Mouse (Mus musculus) midbrain, embryonic 14.5 days (tissue): ENCODE measurements around the gene Tasp1. TPM values are rescaled to one million over a fixed set of nuclear protein-coding genes. Genes with fewer than 3 reads are reported as not detected.
"Not testable (repeated sequence)": the region's sequence is repeated elsewhere in the genome, so short reads cannot be mapped to it uniquely, and the experiment has no call there.

Experiments
- ATAC-seq: fragments of 200-750 bp; cut with Nextera tagmentation; 2 replicates; pipeline ENCODE4 v1.8.0; 2017; ENCODE audit warnings: moderate number of reproducible peaks, moderate library complexity; ENCODE audit not compliant: low FRiP score, low TSS enrichment
- DNase-seq: peaks from one replicate; pipeline ENCODE4 v3.0.0-alpha.2; 2015
- H3K27ac ChIP-seq: fragments of 300-500 bp; sonication (generic); replicated peaks from 2 replicates; pipeline ENCODE4 v1.5.1; 2014; ENCODE audit warnings: mild to moderate bottlenecking, low read depth, low read length, moderate library complexity
- H3K27me3 ChIP-seq: fragments of 300-500 bp; sonication (generic); 2 replicates; pipeline ENCODE4 v1.6.1; 2014; ENCODE audit warnings: low read length, control low read depth, mixed read lengths; ENCODE audit not compliant: control insufficient read depth, insufficient read depth
- H3K36me3 ChIP-seq: fragments of 300-500 bp; sonication (generic); 2 replicates; pipeline ENCODE4 v1.6.1; 2014; ENCODE audit warnings: low read length, control low read depth; ENCODE audit not compliant: control insufficient read depth, insufficient read depth
- H3K4me1 ChIP-seq: fragments of 300-500 bp; sonication (generic); 2 replicates; pipeline ENCODE4 v1.6.1; 2014; ENCODE audit warnings: mild to moderate bottlenecking, antibody characterized with exemption, low read length, control low read depth; ENCODE audit not compliant: control insufficient read depth, insufficient read depth
- H3K4me2 ChIP-seq: fragments of 300-500 bp; sonication (generic); 2 replicates; pipeline ENCODE4 v1.6.1; 2014; ENCODE audit warnings: mild to moderate bottlenecking, low read length, moderate library complexity
- H3K4me3 ChIP-seq: fragments of 300-500 bp; sonication (generic); replicated peaks from 2 replicates; pipeline ENCODE4 v1.5.1; 2014; ENCODE audit warnings: low read depth, low read length
- H3K9ac ChIP-seq: fragments of 300-500 bp; sonication (generic); replicated peaks from 2 replicates; pipeline ENCODE4 v1.6.1; 2014; ENCODE audit warnings: mild to moderate bottlenecking, low read length, moderate library complexity
- H3K9me3 ChIP-seq: fragments of 300-500 bp; sonication (generic); 2 replicates; pipeline ENCODE4 v1.6.1; 2016; ENCODE audit warnings: low read length, control low read depth, mixed read lengths; ENCODE audit not compliant: control insufficient read depth
- WGBS: fragments of 180-500 bp; shearing (Covaris S2); extraction: QIAGEN DNeasy Blood & Tissue Kit; methylation state at CpG from one replicate; pipeline ENCODE4 v1.1.7; 2014; 5-methylcytosine and 5-hydroxymethylcytosine counted together
- polyA plus RNA-seq: library from polyadenylated mRNA; unstranded; fragments of >200 nt; fragmentation: Nextera tagmentation; extraction: Ambion mirVana; gene quantifications from 2 replicates; pipeline ENCODE4 v1.2.1, GENCODE M21; 2014

Gene Tasp1
- polyA plus RNA-seq, 1 experiment from 2014 or later = 19.8 TPM

GRCm38 (mm10) chr2:139934577-139934976 is 132.0 kb downstream of the Tasp1 start:
- H3K4me3 ChIP-seq = no peak overlapping the region
- H3K4me1 ChIP-seq = no peaks in the 10 kb centered on the region
- H3K27me3 ChIP-seq = no peaks in the 10 kb centered on the region
- no peaks in the 10 kb centered on the region for H3K36me3 ChIP-seq
- no peak overlapping the region for H3K27ac ChIP-seq
- WGBS = 90% methylated on average over 10 of the region's 10 CpGs
- H3K9ac ChIP-seq = no peak overlapping the region
- DNase-seq (no peak), ATAC-seq (no peak)
- H3K4me2 ChIP-seq = no peak overlapping the region
- no peaks in the 10 kb centered on the region for H3K9me3 ChIP-seq

GRCm38 (mm10) chr2:139934033-139934572 is 132.5 kb downstream of the Tasp1 start:
- ATAC-seq (no peak), DNase-seq (no peak)
- H3K4me1 ChIP-seq = no peaks in the 10 kb centered on the region

GRCm38 (mm10) chr2:139932211-139932610 is 134.4 kb downstream of the Tasp1 start:
- H3K4me3 ChIP-seq = no peak overlapping the region
- no peaks in the 10 kb centered on the region for H3K27me3 ChIP-seq
- no peak overlapping the region for H3K9ac ChIP-seq
- no peak overlapping the region for H3K27ac ChIP-seq
- ATAC-seq (no peak), DNase-seq (no peak)
- no peaks in the 10 kb centered on the region for H3K36me3 ChIP-seq
- H3K4me1 ChIP-seq = no peaks in the 10 kb centered on the region
- H3K4me2 ChIP-seq = no peak overlapping the region
- 81% methylated on average over 2 of the region's 2 CpGs for WGBS
- H3K9me3 ChIP-seq = no peaks in the 10 kb centered on the region

More at GRCm38 (mm10) chr2:139934033-139934572, 132.5 kb downstream of the Tasp1 start:
- Histone ChIP-seq H3K9me3 (no peaks in the 10 kb centered on the region), H3K4me2 (no peak overlapping the region), H3K4me3 (no peak overlapping the region), H3K27me3 (no peaks in the 10 kb centered on the region), H3K9ac (no peak overlapping the region), H3K36me3 (no peaks in the 10 kb centered on the region), H3K27ac (no peak overlapping the region)
- 96% methylated on average over 4 of the region's 4 CpGs for WGBS

GRCm38 (mm10) chr2:139924937-139925336 is 141.7 kb downstream of the Tasp1 start:
- DNase-seq = no peak

GRCm38 (mm10) chr2:139921395-139921794 is 145.2 kb downstream of the Tasp1 start:
- not testable (repeated sequence) for H3K27me3 ChIP-seq, H3K4me1 ChIP-seq, DNase-seq, H3K27ac ChIP-seq, H3K9ac ChIP-seq, H3K9me3 ChIP-seq, H3K4me3 ChIP-seq, H3K36me3 ChIP-seq, H3K4me2 ChIP-seq, ATAC-seq

More at GRCm38 (mm10) chr2:139924937-139925336, 141.7 kb downstream of the Tasp1 start:
- H3K4me1 ChIP-seq = no peaks in the 10 kb centered on the region
- no peak overlapping the region for H3K9ac ChIP-seq
- H3K4me3 ChIP-seq = no peak overlapping the region
- H3K27ac ChIP-seq = no peak overlapping the region
- no peak for ATAC-seq
- H3K36me3 ChIP-seq = no peaks in the 10 kb centered on the region
- H3K9me3 ChIP-seq = no peaks in the 10 kb centered on the region
- H3K4me2 ChIP-seq = no peak overlapping the region
- no peaks in the 10 kb centered on the region for H3K27me3 ChIP-seq
- 5% methylated on average over 1 of the region's 1 CpGs for WGBS

- WGBS = 91% methylated on average over 2 of the region's 2 CpGs
- ATAC-seq = no peak
- Histone ChIP-seq H3K27me3 (no peaks in the 10 kb centered on the region), H3K36me3 (no peaks in the 10 kb centered on the region), H3K9me3 (no peaks in the 10 kb centered on the region), H3K27ac (no peak overlapping the region), H3K4me2 (no peak overlapping the region), H3K9ac (no peak overlapping the region), H3K4me3 (no peak overlapping the region), H3K4me1 (no peaks in the 10 kb centered on the region)
- DNase-seq = no peak
Measured at GRCm38 (mm10) chr2:139919757-139920156, 146.8 kb downstream of the Tasp1 start.

- H3K4me3 ChIP-seq = no peak overlapping the region
- DNase-seq = no peak
- H3K4me2 ChIP-seq = no peak overlapping the region
- H3K27me3 ChIP-seq = no peaks in the 10 kb centered on the region
- H3K36me3 ChIP-seq = peaks cover 3% of the 10 kb centered on the region; the same call in 1 of the 2 replicates
- WGBS = 94% methylated on average over 9 of the region's 9 CpGs
- H3K9ac ChIP-seq = no peak overlapping the region
- no peaks in the 10 kb centered on the region for H3K9me3 ChIP-seq
- H3K4me1 ChIP-seq = no peaks in the 10 kb centered on the region
- no peak for ATAC-seq
- H3K27ac ChIP-seq = no peak overlapping the region
Measured at GRCm38 (mm10) chr2:139906441-139907157, 160.0 kb downstream of the Tasp1 start.

GRCm38 (mm10) chr2:139891405-139892089 is 175.1 kb downstream of the Tasp1 start:
- no peak overlapping the region for H3K9ac ChIP-seq

GRCm38 (mm10) chr2:139884264-139884637 is 182.4 kb downstream of the Tasp1 start:
- DNase-seq (no peak), ATAC-seq (no peak)
- no peaks in the 10 kb centered on the region for H3K27me3 ChIP-seq
- no peaks in the 10 kb centered on the region for H3K36me3 ChIP-seq
- WGBS = 83% methylated on average over 4 of the region's 4 CpGs
- no peak overlapping the region for H3K4me2 ChIP-seq
- no peaks in the 10 kb centered on the region for H3K4me1 ChIP-seq
- H3K27ac ChIP-seq = no peak overlapping the region
- no peak overlapping the region for H3K4me3 ChIP-seq
- H3K9ac ChIP-seq = no peak overlapping the region
- H3K9me3 ChIP-seq = no peaks in the 10 kb centered on the region

More at GRCm38 (mm10) chr2:139891405-139892089, 175.1 kb downstream of the Tasp1 start:
- Histone ChIP-seq H3K4me2 (no peak overlapping the region), H3K27me3 (no peaks in the 10 kb centered on the region), H3K4me3 (no peak overlapping the region), H3K4me1 (no peaks in the 10 kb centered on the region), H3K36me3 (no peaks in the 10 kb centered on the region), H3K9me3 (no peaks in the 10 kb centered on the region), H3K27ac (no peak overlapping the region)
- DNase-seq (no peak), ATAC-seq (no peak)
